Mouse (Mus musculus): Measurements from ENCODE around the gene Mical3. TPM values are rescaled to one million over a fixed set of nuclear protein-coding genes. Genes with fewer than 3 reads are reported as not detected.

The Mical3 gene
- polyA plus RNA-seq, 1 experiment from 2014 or later: 51.7 TPM

DNA sequence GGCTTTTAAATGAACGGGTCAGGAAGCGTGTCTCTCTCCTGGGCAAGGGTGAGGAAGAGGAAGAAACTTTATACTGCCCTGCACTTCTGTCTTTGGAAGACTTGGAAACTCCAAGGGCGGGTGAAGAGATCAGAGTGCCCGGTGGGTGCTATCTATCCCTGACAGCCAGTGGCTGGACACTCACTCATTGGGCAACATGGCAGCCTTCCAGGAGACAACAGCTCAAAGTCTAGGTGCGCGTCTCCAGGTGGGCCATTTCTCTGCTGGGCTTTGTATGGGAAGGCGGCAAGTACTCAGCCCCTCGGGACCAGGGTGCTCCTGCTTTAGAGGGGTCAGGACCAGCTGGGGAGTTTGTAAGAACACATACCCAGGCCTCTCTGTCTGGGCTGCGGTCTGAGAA lies 185.3 kb downstream of the Mical3 start:
- no peak overlapping the region for H3K9ac ChIP-seq (replicated peaks; ENCODE audit: low read length)
- WGBS: 97% methylated on average over 9 of the region's 9 CpGs
- H3K36me3 ChIP-seq (ENCODE audit: control insufficient read depth, insufficient read depth, low read length): peaks cover 63% of the 10 kb centered on the region

DNA sequence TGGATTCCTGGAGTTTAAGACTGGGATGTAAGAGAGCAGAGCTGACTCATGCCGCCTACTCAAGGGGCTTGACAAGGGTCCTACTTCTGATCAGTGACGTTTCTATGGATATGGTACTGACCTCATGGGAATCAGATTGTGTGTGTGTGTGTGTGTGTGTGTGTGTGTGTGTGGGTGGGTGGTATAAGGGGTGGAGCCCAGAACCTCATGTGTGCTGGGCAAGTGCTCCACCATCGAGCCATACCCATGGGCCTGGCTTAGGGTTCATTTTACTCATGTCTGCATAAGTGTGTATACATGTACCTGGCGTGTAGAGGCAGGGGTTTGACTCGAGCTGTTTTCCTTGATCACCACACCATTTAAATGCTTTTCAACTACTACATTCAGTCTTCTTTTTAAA lies 186.8 kb downstream of the Mical3 start:
- ATAC-seq (ENCODE audit: low FRiP score, low TSS enrichment): no peak
- 82% methylated on average over 5 of the region's 5 CpGs for WGBS
- Histone ChIP-seq H3K4me1 (ENCODE audit: control insufficient read depth, insufficient read depth, low read length) (no peaks in the 10 kb centered on the region), H3K27me3 (ENCODE audit: control insufficient read depth, insufficient read depth, low read length) (no peaks in the 10 kb centered on the region), H3K9me3 (ENCODE audit: control insufficient read depth, low read length) (no peaks in the 10 kb centered on the region), H3K36me3 (ENCODE audit: control insufficient read depth, insufficient read depth, low read length) (peaks cover 50% of the 10 kb centered on the region), H3K9ac (replicated peaks; ENCODE audit: low read length) (no peak overlapping the region), H3K4me2 (ENCODE audit: low read length) (no peak overlapping the region), H3K27ac (replicated peaks; ENCODE audit: low read depth, low read length) (no peak overlapping the region), H3K4me3 (replicated peaks; ENCODE audit: low read depth, low read length) (no peak overlapping the region)
- no peak for DNase-seq

More for the DNA sequence above, 185.3 kb downstream of the Mical3 start:
- ATAC-seq (ENCODE audit: low FRiP score, low TSS enrichment): no peak
- no peak for DNase-seq
- H3K4me1 ChIP-seq (ENCODE audit: control insufficient read depth, insufficient read depth, low read length): no peaks in the 10 kb centered on the region
- no peaks in the 10 kb centered on the region for H3K9me3 ChIP-seq (ENCODE audit: control insufficient read depth, low read length)
- H3K4me2 ChIP-seq (ENCODE audit: low read length): no peak overlapping the region
- H3K27ac ChIP-seq (replicated peaks; ENCODE audit: low read depth, low read length): no peak overlapping the region
- H3K4me3 ChIP-seq (replicated peaks; ENCODE audit: low read depth, low read length): no peak overlapping the region
- H3K27me3 ChIP-seq (ENCODE audit: control insufficient read depth, insufficient read depth, low read length): no peaks in the 10 kb centered on the region

DNA sequence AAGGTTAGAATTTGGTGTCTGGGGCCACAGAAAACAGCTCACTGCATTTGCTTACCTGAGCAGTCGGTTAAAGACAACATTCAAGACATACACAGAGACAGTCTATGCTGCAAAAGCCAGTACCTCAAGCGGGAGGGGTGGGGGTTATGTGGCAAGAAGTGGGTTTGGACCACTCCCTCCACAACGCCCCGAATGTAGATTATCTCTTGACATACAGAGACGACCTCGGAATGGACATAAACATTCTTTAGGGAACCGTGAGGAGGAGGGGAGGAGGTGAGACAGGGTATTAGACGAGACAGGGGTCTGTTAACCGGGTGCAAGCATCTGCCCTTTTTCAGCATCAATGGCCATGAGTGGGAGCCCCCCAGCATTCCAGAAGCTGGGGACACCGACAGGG lies 187.2 kb downstream of the Mical3 start:
- Histone ChIP-seq H3K4me1 (ENCODE audit: control insufficient read depth, insufficient read depth, low read length) (no peaks in the 10 kb centered on the region), H3K36me3 (ENCODE audit: control insufficient read depth, insufficient read depth, low read length) (peaks cover 46% of the 10 kb centered on the region), H3K9me3 (ENCODE audit: control insufficient read depth, low read length) (no peaks in the 10 kb centered on the region), H3K9ac (replicated peaks; ENCODE audit: low read length) (no peak overlapping the region), H3K27me3 (ENCODE audit: control insufficient read depth, insufficient read depth, low read length) (no peaks in the 10 kb centered on the region), H3K27ac (replicated peaks; ENCODE audit: low read depth, low read length) (no peak overlapping the region), H3K4me3 (replicated peaks; ENCODE audit: low read depth, low read length) (no peak overlapping the region), H3K4me2 (ENCODE audit: low read length) (no peak overlapping the region)
- 87% methylated on average over 10 of the region's 10 CpGs for WGBS
- ATAC-seq (ENCODE audit: low FRiP score, low TSS enrichment) (no peak), DNase-seq (no peak)

DNA sequence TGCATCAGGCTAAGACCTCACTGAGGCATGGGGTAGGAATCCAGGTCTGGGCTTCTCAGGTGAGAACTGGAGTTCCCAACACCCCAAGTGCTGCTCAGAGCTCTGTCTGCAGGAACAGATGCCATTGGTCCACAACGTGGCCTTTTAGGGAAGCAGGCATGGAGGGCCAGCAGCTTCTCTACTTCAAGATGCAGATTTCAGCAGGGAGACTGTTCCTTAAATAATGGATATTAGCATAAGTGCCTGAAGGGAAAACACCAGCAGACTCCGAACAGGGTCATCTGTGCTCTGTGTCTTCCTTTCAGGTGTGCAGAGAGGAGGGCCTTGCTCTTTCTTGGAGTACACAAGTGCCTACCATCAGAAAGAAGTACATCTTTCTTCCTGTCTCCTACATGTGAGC lies 187.7 kb downstream of the Mical3 start:
- WGBS: 78% methylated on average over 2 of the region's 2 CpGs
- DNase-seq: no peak
- Histone ChIP-seq H3K9ac (replicated peaks; ENCODE audit: low read length) (no peak overlapping the region), H3K4me3 (replicated peaks; ENCODE audit: low read depth, low read length) (no peak overlapping the region), H3K4me2 (ENCODE audit: low read length) (no peak overlapping the region), H3K4me1 (ENCODE audit: control insufficient read depth, insufficient read depth, low read length) (no peaks in the 10 kb centered on the region), H3K9me3 (ENCODE audit: control insufficient read depth, low read length) (no peaks in the 10 kb centered on the region), H3K27me3 (ENCODE audit: control insufficient read depth, insufficient read depth, low read length) (no peaks in the 10 kb centered on the region), H3K27ac (replicated peaks; ENCODE audit: low read depth, low read length) (no peak overlapping the region), H3K36me3 (ENCODE audit: control insufficient read depth, insufficient read depth, low read length) (peaks cover 41% of the 10 kb centered on the region)
- no peak for ATAC-seq (ENCODE audit: low FRiP score, low TSS enrichment)

DNA sequence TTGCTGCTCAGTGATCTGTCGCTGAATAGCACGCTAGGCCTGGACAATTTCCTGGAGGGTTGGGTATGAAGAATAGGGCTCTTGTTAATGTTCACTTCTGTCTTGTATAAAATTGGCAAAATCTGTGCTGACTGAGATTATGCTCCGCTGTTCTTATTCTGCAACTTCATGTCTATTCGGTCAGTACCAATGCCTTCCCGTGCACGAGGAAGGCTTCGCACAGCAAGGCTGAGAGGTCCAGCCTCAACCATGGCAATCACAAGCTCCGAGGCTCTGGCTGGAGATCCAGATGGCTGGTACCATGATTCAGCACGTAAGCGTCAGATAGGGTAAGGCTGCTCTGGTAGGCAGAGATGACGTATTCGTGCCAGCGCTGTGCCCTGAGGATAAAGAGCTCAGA lies 189.2 kb downstream of the Mical3 start:
- 96% methylated on average over 13 of the region's 13 CpGs for WGBS

DNA sequence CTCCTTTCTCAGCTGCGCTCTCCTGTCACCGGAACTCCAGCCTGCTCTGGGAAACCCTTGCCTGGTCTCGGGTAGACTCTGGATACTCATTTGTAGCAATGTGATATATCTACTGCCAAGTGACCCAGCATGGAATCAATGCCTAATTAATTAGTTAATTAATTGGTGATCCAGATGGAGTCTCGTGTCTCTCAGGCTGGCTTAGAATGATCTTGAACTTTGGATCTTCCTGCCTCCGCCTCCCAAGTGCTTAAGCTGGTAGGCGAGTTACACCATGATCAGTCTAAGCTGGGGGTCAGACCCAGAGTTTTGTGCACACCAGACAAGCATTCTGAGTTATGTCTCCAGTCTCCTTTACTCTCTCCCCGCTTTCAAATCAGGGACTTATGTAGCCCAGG lies 189.7 kb downstream of the Mical3 start:
- Histone ChIP-seq H3K9ac (replicated peaks; ENCODE audit: low read length) (no peak overlapping the region), H3K27ac (replicated peaks; ENCODE audit: low read depth, low read length) (no peak overlapping the region), H3K4me2 (ENCODE audit: low read length) (no peak overlapping the region), H3K4me3 (replicated peaks; ENCODE audit: low read depth, low read length) (no peak overlapping the region), H3K27me3 (ENCODE audit: control insufficient read depth, insufficient read depth, low read length) (no peaks in the 10 kb centered on the region), H3K36me3 (ENCODE audit: control insufficient read depth, insufficient read depth, low read length) (peaks cover 21% of the 10 kb centered on the region), H3K9me3 (ENCODE audit: control insufficient read depth, low read length) (no peaks in the 10 kb centered on the region), H3K4me1 (ENCODE audit: control insufficient read depth, insufficient read depth, low read length) (no peaks in the 10 kb centered on the region)
- WGBS: 89% methylated on average over 7 of the region's 7 CpGs
- no peak for ATAC-seq (ENCODE audit: low FRiP score, low TSS enrichment)
- DNase-seq: no peak

More for the DNA sequence above, 189.2 kb downstream of the Mical3 start:
- H3K4me2 ChIP-seq (ENCODE audit: low read length): no peak overlapping the region
- no peak overlapping the region for H3K9ac ChIP-seq (replicated peaks; ENCODE audit: low read length)
- H3K4me3 ChIP-seq (replicated peaks; ENCODE audit: low read depth, low read length): no peak overlapping the region
- no peaks in the 10 kb centered on the region for H3K9me3 ChIP-seq (ENCODE audit: control insufficient read depth, low read length)
- DNase-seq: no peak
- no peaks in the 10 kb centered on the region for H3K27me3 ChIP-seq (ENCODE audit: control insufficient read depth, insufficient read depth, low read length)
- H3K36me3 ChIP-seq (ENCODE audit: control insufficient read depth, insufficient read depth, low read length): peaks cover 26% of the 10 kb centered on the region
- H3K4me1 ChIP-seq (ENCODE audit: control insufficient read depth, insufficient read depth, low read length): no peaks in the 10 kb centered on the region
- no peak overlapping the region for H3K27ac ChIP-seq (replicated peaks; ENCODE audit: low read depth, low read length)
- ATAC-seq (ENCODE audit: low FRiP score, low TSS enrichment): no peak

DNA sequence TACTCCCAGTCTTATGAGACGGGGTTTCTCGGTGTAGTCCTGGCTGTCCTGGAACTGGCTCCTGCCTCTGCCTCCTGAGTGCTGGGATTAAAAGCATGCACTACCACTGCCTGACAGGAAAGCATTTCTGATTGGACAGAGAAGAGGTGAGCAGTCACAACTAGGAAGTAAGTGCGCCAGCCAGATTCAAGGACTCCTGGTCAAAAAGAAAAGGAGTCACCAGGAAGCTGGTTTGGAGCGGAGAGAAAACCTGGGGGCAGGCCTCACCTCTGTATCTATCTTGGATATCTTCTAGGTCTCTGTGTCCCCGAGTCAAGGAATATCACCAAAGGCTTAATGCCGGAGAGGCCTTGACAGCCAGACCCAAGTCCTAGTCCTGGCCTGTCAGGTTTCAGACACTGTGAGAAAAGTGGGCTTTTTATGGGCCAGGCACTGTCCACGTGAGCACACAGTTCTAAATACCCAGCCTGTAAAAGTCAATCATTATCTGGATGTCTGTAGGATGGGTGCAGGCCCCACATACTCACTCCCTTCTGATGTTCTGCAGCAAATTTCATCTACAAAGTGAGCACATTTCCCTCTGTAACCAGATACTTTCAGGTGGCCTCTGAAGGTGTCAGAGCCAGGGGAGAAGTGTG lies 190.2 kb downstream of the Mical3 start:
- WGBS: 85% methylated on average over 7 of the region's 7 CpGs
- Histone ChIP-seq H3K27me3 (ENCODE audit: control insufficient read depth, insufficient read depth, low read length) (no peaks in the 10 kb centered on the region), H3K9ac (replicated peaks; ENCODE audit: low read length) (no peak overlapping the region), H3K27ac (replicated peaks; ENCODE audit: low read depth, low read length) (no peak overlapping the region), H3K36me3 (ENCODE audit: control insufficient read depth, insufficient read depth, low read length) (peaks cover 17% of the 10 kb centered on the region), H3K4me2 (ENCODE audit: low read length) (no peak overlapping the region), H3K9me3 (ENCODE audit: control insufficient read depth, low read length) (no peaks in the 10 kb centered on the region), H3K4me1 (ENCODE audit: control insufficient read depth, insufficient read depth, low read length) (no peaks in the 10 kb centered on the region), H3K4me3 (replicated peaks; ENCODE audit: low read depth, low read length) (no peak overlapping the region)
- ATAC-seq (ENCODE audit: low FRiP score, low TSS enrichment) (no peak), DNase-seq (no peak)

DNA sequence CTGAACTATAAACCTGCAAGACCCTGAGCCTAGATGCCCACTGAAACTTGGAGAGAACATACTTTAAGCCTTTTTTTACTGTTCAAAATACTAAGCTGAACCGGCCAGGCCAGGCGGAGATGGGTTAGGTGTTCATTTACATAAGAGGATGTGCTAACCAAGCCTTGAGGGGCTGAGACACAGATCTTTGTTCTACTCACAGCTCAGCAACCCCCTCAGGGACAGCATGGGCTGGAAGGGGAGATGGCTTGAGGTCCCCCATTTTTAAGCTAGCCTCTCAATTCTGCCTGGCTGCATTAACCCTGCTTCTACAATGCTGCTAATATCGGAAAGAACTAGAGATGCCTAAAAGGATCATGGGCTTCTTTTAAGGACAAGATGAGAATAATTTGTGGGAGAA lies 191.0 kb downstream of the Mical3 start:
- no peak for DNase-seq
- Histone ChIP-seq H3K9ac (replicated peaks; ENCODE audit: low read length) (no peak overlapping the region), H3K4me1 (ENCODE audit: control insufficient read depth, insufficient read depth, low read length) (no peaks in the 10 kb centered on the region), H3K36me3 (ENCODE audit: control insufficient read depth, insufficient read depth, low read length) (peaks cover 19% of the 10 kb centered on the region), H3K4me3 (replicated peaks; ENCODE audit: low read depth, low read length) (no peak overlapping the region), H3K4me2 (ENCODE audit: low read length) (no peak overlapping the region), H3K27me3 (ENCODE audit: control insufficient read depth, insufficient read depth, low read length) (no peaks in the 10 kb centered on the region), H3K9me3 (ENCODE audit: control insufficient read depth, low read length) (no peaks in the 10 kb centered on the region), H3K27ac (replicated peaks; ENCODE audit: low read depth, low read length) (no peak overlapping the region)
- WGBS: 74% methylated on average over 3 of the region's 3 CpGs
- no peak for ATAC-seq (ENCODE audit: low FRiP score, low TSS enrichment)

DNA sequence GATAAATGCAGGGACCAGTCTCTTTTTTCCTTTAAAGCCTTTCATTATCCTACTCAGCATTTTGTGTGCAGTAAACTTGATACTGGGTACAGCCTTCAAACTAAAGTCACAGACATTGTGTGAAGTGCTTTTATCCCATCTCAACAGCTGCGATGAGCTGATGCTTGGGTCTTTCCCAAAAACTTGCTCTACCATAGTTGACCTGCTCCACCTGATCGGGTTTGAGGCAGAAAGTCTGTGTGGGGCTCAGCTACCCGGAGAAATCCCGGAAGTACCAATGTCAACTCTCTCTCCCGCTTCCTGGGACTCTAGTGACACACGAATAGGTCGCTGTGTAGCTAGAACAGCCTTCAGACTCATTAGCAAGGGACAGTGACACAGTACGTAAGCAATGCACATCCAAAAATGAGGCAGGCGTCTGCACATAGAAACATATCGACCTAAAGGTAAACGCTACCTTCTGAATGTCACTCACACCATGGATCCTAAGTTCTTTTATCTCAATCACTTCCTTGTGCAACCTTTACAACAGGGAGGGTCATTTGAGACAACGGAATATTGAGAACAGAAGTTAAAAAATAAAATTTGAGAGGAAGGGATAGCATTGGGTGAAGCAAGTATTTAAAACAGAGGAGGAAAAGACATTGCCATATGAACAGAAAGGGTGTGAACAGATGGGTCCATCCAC lies 191.9 kb downstream of the Mical3 start:
- Histone ChIP-seq H3K27me3 (ENCODE audit: control insufficient read depth, insufficient read depth, low read length) (no peaks in the 10 kb centered on the region), H3K9ac (replicated peaks; ENCODE audit: low read length) (no peak overlapping the region), H3K4me1 (ENCODE audit: control insufficient read depth, insufficient read depth, low read length) (no peaks in the 10 kb centered on the region), H3K27ac (replicated peaks; ENCODE audit: low read depth, low read length) (no peak overlapping the region), H3K4me2 (ENCODE audit: low read length) (no peak overlapping the region), H3K4me3 (replicated peaks; ENCODE audit: low read depth, low read length) (no peak overlapping the region), H3K36me3 (ENCODE audit: control insufficient read depth, insufficient read depth, low read length) (peaks cover 23% of the 10 kb centered on the region), H3K9me3 (ENCODE audit: control insufficient read depth, low read length) (no peaks in the 10 kb centered on the region)
- no peak for DNase-seq
- WGBS: 94% methylated on average over 12 of the region's 12 CpGs
- no peak for ATAC-seq (ENCODE audit: low FRiP score, low TSS enrichment)

Measured in midbrain, embryonic 14.5 days (tissue).